Mouse (Mus musculus): Measurements from ENCODE around the gene Cox4i2. TPM values are rescaled to one million over a fixed set of nuclear protein-coding genes. Genes with fewer than 3 reads are reported as not detected.
A peak's percentile ranks its signal among the peaks of the same experiment; 100 is the strongest.

Cox4i2 gene
- polyA plus RNA-seq, 1 experiment from 2014 or later: 10.1 TPM

DNA sequence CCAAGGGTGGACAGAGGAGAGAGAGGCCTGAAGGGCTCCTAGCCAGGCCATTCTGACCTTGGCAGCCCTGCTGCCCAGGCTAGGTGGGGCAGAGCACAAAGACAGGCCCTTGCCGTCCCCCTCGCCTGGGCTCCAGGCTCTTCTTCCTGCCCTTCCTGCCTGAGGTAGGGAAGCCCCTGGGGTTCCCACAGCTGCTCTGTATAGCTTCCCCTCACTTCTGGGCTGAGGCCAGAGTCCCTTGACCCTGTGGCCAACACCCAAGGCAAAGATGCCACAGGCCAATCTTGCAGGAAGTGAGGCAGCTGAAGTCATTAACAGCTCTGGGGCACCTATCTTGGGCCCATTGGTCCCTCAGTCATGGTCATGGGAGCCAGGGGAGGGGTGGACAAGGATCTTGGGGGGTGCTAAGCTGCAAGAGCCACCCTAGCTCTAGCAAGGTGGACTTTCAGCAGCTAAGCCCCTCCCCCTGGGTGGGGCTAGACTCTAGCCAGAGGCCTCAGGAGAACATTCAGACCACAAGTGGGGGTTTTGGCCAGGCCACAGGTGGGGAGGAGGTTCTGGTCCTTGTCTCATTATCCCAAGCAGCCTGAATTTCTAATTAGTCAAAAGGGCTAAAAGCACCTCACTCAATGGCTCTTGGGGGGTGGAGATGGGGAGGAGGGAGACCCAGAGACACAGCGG lies 27.2 kb downstream of the Cox4i2 start:
- Histone ChIP-seq H3K27me3 (replicated peaks; ENCODE audit: low read depth, poor library complexity, severe bottlenecking) (no peaks in the 10 kb centered on the region), H3K9me3 (no peaks in the 10 kb centered on the region), H3K4me3 (no peak overlapping the region), H3K36me3 (replicated peaks) (peaks cover 65% of the 10 kb centered on the region), H3K4me1 (peaks cover 25% of the 10 kb centered on the region), H3K27ac (replicated peaks) (no peak overlapping the region)
- no peak for DNase-seq (ENCODE audit: low spot score)
- WGBS: 78% methylated on average over 3 of the region's 3 CpGs

GRCm38 (mm10) chr2:152782656-152783055 lies 28.7 kb downstream of the Cox4i2 start:
- no peak overlapping the region for H3K4me3 ChIP-seq
- H3K9me3 ChIP-seq: no peaks in the 10 kb centered on the region
- no peak overlapping the region; the same call in 1 of the 2 replicates for H3K27ac ChIP-seq (replicated peaks)
- H3K36me3 ChIP-seq (replicated peaks): peaks cover 65% of the 10 kb centered on the region
- no peaks in the 10 kb centered on the region for H3K27me3 ChIP-seq (replicated peaks; ENCODE audit: low read depth, poor library complexity, severe bottlenecking)
- 86% methylated on average over 5 of the region's 5 CpGs for WGBS
- peaks cover 25% of the 10 kb centered on the region for H3K4me1 ChIP-seq
- no peak for DNase-seq (ENCODE audit: low spot score)

DNA sequence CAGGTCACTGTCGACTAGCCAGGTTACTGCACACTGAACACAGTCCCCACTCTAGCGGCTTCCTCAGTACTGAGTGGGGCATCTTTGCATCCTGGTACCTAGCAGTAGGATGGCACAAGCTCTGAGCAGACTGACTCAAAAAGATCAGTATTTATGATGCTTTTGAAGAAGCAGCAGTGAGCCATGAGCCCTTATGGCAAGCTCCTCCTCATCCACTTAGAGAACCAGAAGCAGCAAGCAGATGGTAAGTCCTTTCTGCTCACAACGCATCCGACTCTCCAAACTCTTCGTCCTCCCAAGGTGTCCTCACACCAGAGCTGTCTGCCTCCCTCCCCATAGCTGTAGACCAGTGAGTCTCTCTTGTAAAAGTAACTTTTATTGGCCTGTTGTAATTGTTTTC lies 29.3 kb downstream of the Cox4i2 start:
- no peak for DNase-seq (ENCODE audit: low spot score)
- peaks cover 25% of the 10 kb centered on the region for H3K4me1 ChIP-seq
- H3K36me3 ChIP-seq (replicated peaks): peaks cover 65% of the 10 kb centered on the region
- WGBS: 94% methylated on average over 5 of the region's 5 CpGs
- H3K27ac ChIP-seq (replicated peaks): no peak overlapping the region
- H3K9me3 ChIP-seq: no peaks in the 10 kb centered on the region
- H3K27me3 ChIP-seq (replicated peaks; ENCODE audit: low read depth, poor library complexity, severe bottlenecking): no peaks in the 10 kb centered on the region
- H3K4me3 ChIP-seq: no peak overlapping the region

DNA sequence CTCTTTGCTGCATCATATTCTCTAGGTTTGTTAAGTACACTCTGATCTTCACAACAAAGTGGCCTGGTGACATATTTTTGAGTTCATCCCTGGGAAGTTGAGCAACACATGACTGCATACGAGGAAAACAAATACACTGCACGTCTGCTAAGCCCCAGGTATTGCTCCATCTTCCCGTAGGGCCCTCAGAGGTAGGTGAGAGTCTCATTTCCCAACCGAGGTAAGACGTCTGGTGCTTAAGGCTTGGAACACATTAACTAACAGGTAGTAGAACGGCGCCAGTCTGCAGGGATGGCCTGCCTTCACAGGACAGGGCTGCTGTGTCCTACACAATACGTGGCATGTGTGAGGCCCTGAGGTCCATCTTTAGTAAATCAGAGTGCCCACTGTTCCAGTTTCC lies 30.7 kb downstream of the Cox4i2 start:
- Histone ChIP-seq H3K27ac (replicated peaks) (no peak overlapping the region), H3K27me3 (replicated peaks; ENCODE audit: low read depth, poor library complexity, severe bottlenecking) (no peaks in the 10 kb centered on the region), H3K9me3 (no peaks in the 10 kb centered on the region), H3K4me3 (no peak overlapping the region), H3K36me3 (replicated peaks) (peaks cover 52% of the 10 kb centered on the region), H3K4me1 (peaks cover 38% of the 10 kb centered on the region)
- WGBS: 93% methylated on average over 8 of the region's 8 CpGs
- no peak for DNase-seq (ENCODE audit: low spot score)

DNA sequence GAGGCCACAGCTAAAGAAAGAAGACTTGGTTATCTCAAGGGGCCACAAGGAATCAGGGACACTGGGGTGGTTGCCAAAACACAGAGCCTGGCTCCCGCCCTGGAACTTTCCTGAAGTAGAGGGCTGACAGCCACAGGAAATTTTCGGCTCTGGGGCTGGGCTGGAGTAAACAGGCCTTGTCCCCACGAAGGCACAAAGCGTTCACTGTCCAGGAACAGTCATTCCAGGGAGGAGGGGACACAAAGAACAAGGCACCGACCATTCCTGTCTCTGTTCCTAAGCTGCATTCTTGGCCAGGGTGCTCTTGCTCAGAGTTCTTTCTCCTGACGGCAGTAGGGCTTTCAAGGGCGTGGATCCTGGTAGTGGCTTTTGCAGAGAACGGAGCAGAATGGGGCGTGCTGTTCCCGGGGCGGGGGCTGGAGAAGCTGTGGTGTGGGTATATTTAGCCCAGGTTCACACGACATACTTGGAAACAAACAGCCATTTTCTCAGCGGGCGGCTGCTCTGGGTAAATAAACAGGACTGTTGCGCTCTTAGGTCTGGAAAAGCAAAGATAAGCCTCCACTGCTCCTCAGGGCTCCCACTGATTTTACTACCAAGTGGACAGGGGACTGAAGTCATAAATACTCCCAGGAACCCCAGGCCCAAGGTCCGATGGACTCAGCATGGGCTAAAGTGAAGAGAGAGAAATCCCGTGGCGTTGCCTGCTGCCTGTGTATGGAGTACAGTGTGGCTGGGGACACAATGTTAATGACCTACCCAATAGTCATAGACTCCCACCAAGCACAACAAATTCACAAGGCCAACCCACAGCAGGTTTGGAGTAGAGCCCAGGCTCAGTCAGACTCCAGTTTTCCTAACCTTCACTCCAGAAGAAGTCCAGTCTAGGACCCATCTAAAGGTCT lies 31.7 kb downstream of the Cox4i2 start:
- no peaks in the 10 kb centered on the region for H3K27me3 ChIP-seq (replicated peaks; ENCODE audit: low read depth, poor library complexity, severe bottlenecking)
- 61% methylated on average over 18 of the region's 18 CpGs for WGBS
- H3K4me3 ChIP-seq: no peak overlapping the region
- DNase-seq (ENCODE audit: low spot score): no peak
- H3K9me3 ChIP-seq: no peaks in the 10 kb centered on the region
- H3K4me1 ChIP-seq: peaks cover 40% of the 10 kb centered on the region
- H3K27ac ChIP-seq (replicated peaks): peak overlapping the region; percentile 21; the same call in 1 of the 2 replicates
- H3K36me3 ChIP-seq (replicated peaks): peaks cover 49% of the 10 kb centered on the region

- peaks cover 35% of the 10 kb centered on the region for H3K36me3 ChIP-seq (replicated peaks)
- no peaks in the 10 kb centered on the region for H3K27me3 ChIP-seq (replicated peaks; ENCODE audit: low read depth, poor library complexity, severe bottlenecking)
- no peaks in the 10 kb centered on the region for H3K9me3 ChIP-seq
- peaks cover 27% of the 10 kb centered on the region for H3K4me1 ChIP-seq
- H3K4me3 ChIP-seq: no peak overlapping the region
- DNase-seq (ENCODE audit: low spot score): no peak
- 95% methylated on average over 2 of the region's 2 CpGs for WGBS
- no peak overlapping the region for H3K27ac ChIP-seq (replicated peaks)
Measured at GRCm38 (mm10) chr2:152787136-152787535, 33.2 kb downstream of the Cox4i2 start.

GRCm38 (mm10) chr2:152787543-152787942 lies 33.6 kb downstream of the Cox4i2 start:
- Histone ChIP-seq H3K4me1 (peaks cover 28% of the 10 kb centered on the region), H3K36me3 (replicated peaks) (peaks cover 31% of the 10 kb centered on the region), H3K9me3 (no peaks in the 10 kb centered on the region), H3K27ac (replicated peaks) (no peak overlapping the region), H3K27me3 (replicated peaks; ENCODE audit: low read depth, poor library complexity, severe bottlenecking) (no peaks in the 10 kb centered on the region), H3K4me3 (no peak overlapping the region)
- no peak for DNase-seq (ENCODE audit: low spot score)
- 93% methylated on average over 6 of the region's 6 CpGs for WGBS

DNA sequence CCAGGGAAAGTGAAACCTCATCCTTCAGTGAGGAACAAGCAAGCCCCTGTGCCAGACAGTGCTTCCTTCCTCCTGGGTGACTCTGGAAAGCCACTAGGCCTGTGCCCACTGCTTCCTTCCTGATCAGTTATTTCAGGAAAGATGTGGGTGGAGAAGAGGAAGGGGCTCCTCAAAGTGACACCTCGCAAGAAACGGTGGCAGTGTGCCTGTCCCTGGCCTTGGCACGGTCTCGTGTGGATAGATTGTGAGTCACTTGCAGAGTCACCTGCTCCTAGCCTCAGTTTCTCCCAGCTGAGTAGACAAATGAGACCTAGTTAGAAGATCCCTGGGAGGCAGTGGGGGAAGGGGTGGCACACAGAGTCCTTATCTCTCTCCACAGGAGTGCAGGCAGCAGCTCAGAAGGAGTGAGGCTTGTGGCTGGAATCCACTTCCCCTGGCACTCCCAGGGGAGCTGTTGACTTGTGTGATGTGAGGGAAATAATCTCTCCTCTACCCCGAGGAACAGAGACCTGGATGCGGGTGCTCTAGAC lies 35.0 kb downstream of the Cox4i2 start:
- 0 out of 2 replicates have a peak overlapping the region, but pooled peaks have one; percentile 13 for H3K4me3 ChIP-seq
- H3K27me3 ChIP-seq (replicated peaks; ENCODE audit: low read depth, poor library complexity, severe bottlenecking): no peaks in the 10 kb centered on the region
- WGBS: 74% methylated on average over 6 of the region's 6 CpGs
- H3K9me3 ChIP-seq: no peaks in the 10 kb centered on the region
- peaks cover 25% of the 10 kb centered on the region for H3K36me3 ChIP-seq (replicated peaks)
- H3K27ac ChIP-seq (replicated peaks): peak overlapping the region; percentile 67
- peaks cover 37% of the 10 kb centered on the region for H3K4me1 ChIP-seq
- DNase-seq (ENCODE audit: low spot score): no peak

DNA sequence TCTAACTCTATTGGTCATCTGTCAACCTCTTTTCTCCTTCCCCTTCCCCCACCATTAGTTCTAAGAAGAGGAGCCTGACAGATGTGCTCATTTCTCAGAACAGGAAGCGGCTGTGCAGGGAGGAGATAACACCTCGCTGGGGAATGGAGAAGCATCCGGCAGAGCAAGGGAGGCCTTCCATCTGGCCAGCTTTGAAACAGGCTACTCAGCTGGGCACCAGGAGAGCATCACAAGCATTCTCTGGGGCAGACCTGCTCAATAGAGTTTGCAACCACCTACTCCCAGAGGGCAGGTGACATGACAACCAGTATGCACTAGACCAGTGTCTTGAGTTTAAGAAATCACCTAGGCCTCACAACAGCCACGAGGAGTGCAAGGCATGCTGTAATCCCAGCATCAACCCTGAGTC lies 35.6 kb downstream of the Cox4i2 start:
- H3K9me3 ChIP-seq: no peaks in the 10 kb centered on the region
- H3K27ac ChIP-seq (replicated peaks): peak overlapping the region; percentile 67; the same call in 1 of the 2 replicates
- DNase-seq (ENCODE audit: low spot score): no peak
- no peak overlapping the region for H3K4me3 ChIP-seq
- WGBS: 59% methylated on average over 4 of the region's 4 CpGs
- H3K27me3 ChIP-seq (replicated peaks; ENCODE audit: low read depth, poor library complexity, severe bottlenecking): no peaks in the 10 kb centered on the region
- peaks cover 19% of the 10 kb centered on the region for H3K36me3 ChIP-seq (replicated peaks)
- peaks cover 43% of the 10 kb centered on the region for H3K4me1 ChIP-seq

- no peak for DNase-seq (ENCODE audit: low spot score)
- H3K4me3 ChIP-seq: no peak overlapping the region
- no peaks in the 10 kb centered on the region for H3K27me3 ChIP-seq (replicated peaks; ENCODE audit: low read depth, poor library complexity, severe bottlenecking)
- H3K9me3 ChIP-seq: no peaks in the 10 kb centered on the region
- H3K36me3 ChIP-seq (replicated peaks): peaks cover 8% of the 10 kb centered on the region; the same call in 1 of the 2 replicates
- H3K4me1 ChIP-seq: peaks cover 33% of the 10 kb centered on the region
- 58% methylated on average over 2 of the region's 2 CpGs for WGBS
- H3K27ac ChIP-seq (replicated peaks): 0 out of 2 replicates have a peak overlapping the region, but pooled peaks have one; percentile 8
Measured at GRCm38 (mm10) chr2:152792461-152792860, 38.5 kb downstream of the Cox4i2 start.

DNA sequence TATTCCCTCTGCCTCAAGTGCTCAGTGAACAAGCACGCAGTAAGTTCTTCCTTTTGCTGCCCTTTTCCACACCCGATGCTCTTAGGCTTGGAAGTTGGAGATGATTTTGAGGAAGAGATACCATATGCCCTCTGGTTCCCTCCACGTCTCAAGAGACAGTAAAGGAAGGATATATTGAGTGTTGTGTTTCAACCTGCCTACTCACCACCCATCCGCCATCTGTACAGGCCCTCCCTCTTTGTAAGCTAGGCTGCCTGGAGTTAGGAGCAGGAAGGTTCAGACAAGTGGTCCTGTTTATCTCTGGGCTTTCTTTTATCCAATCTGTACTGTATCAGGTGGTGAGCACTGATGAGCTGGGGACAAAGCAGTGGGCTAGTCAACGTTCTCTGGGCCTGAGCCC lies 39.4 kb downstream of the Cox4i2 start:
- no peaks in the 10 kb centered on the region for H3K9me3 ChIP-seq
- DNase-seq (ENCODE audit: low spot score): no peak
- peaks cover 33% of the 10 kb centered on the region for H3K4me1 ChIP-seq
- H3K36me3 ChIP-seq (replicated peaks): peaks cover 13% of the 10 kb centered on the region; the same call in 1 of the 2 replicates
- H3K27ac ChIP-seq (replicated peaks): no peak overlapping the region
- 85% methylated on average over 5 of the region's 5 CpGs for WGBS
- no peaks in the 10 kb centered on the region for H3K27me3 ChIP-seq (replicated peaks; ENCODE audit: low read depth, poor library complexity, severe bottlenecking)
- no peak overlapping the region for H3K4me3 ChIP-seq

DNA sequence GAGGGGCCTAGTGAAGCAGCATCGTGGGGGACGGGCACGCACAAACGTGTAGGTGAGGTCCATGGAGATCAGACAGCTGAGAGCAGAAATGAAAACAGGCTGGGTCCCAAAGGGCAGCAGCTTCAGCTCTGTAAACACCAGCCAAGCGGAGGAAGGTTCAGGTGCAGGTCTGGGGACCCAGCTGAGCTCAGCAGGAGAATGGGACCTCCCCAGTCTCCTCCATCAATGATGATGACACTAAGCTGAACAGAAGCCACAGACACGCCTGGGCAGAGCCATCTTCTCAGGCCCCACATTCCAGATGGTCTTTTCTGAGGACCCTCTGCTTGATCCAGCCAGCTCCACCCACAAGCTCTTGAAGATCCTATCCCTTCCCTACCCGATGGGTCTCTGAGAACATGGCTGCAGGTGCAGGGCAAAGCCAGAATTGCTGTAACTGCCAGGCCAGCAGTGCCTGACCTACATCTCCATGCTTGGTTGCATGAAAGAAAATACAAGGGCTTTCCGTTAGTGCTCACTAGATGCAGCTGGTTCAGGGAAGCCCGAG lies 40.4 kb downstream of the Cox4i2 start:
- WGBS: 82% methylated on average over 9 of the region's 9 CpGs

More for the DNA sequence above, 40.4 kb downstream of the Cox4i2 start:
- DNase-seq (ENCODE audit: low spot score): no peak
- Histone ChIP-seq H3K4me3 (no peak overlapping the region), H3K9me3 (no peaks in the 10 kb centered on the region), H3K27me3 (replicated peaks; ENCODE audit: low read depth, poor library complexity, severe bottlenecking) (no peaks in the 10 kb centered on the region), H3K27ac (replicated peaks) (0 out of 2 replicates have a peak overlapping the region, but pooled peaks have one; percentile 1), H3K4me1 (peaks cover 23% of the 10 kb centered on the region), H3K36me3 (replicated peaks) (peaks cover 15% of the 10 kb centered on the region; the same call in 1 of the 2 replicates)
